Mouse (Mus musculus) embryo, embryonic 9.5 days (tissue): ENCODE results near the gene Grid1.

ENCODE experiments used
- DNase-seq: peaks from one replicate; pipeline ENCODE4 v3.0.0-alpha.2; 2017; ENCODE audit errors: extremely low spot score

Gene Grid1

GRCm38 (mm10) chr14:35393591-35393990 lies 573.7 kb downstream of the Grid1 start:
- no peak for DNase-seq

- no peak for DNase-seq
These were observed 584.5 kb downstream of the Grid1 start for GRCm38 (mm10) chr14:35404249-35404908.

DNA sequence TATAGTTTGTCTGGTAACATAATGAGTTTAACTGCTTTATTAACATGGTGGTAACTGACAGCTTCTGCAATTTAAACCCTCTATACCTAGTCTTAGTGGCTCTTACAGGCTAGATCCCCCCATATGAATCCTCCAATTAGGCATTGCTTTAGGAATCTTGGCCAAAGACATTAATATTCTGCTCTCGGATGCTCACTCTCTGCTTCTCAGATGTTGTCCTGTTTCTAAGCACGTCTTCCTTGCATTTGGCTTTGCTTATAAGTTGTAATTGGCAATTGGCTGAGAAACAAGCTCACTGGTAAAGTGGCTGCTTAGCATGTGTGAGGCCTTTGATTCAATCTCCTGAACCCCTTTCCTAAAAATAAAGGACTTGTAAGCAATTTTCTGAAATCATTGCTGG lies 610.4 kb downstream of the Grid1 start:
- DNase-seq, result no peak

DNA sequence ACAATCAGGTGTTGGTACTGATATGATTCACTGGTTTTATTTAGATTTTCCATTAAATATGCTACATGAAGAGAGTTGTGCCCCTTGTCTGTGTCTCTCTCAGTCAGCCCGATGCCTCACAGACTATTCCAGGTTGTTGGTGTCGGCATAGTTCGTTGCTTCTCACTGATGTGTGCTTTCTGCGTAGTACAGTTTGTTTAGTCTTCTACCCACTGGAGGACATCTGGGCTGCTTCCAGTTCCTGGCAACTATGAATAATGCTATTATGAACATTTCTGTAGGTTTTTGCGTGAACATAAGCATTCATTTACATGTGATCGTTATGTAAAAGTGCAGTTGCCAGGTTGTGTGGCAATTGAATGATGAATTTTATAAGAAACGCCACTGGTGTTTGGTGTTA lies 633.8 kb downstream of the Grid1 start:
- no peak for DNase-seq

GRCm38 (mm10) chr14:35468254-35468653 lies 648.3 kb downstream of the Grid1 start:
- DNase-seq, result no peak

- DNase-seq, result no peak
These were observed 666.1 kb downstream of the Grid1 start for GRCm38 (mm10) chr14:35486017-35486416.

- DNase-seq, result no peak
These were observed 682.4 kb downstream of the Grid1 start for GRCm38 (mm10) chr14:35502324-35502723.

DNA sequence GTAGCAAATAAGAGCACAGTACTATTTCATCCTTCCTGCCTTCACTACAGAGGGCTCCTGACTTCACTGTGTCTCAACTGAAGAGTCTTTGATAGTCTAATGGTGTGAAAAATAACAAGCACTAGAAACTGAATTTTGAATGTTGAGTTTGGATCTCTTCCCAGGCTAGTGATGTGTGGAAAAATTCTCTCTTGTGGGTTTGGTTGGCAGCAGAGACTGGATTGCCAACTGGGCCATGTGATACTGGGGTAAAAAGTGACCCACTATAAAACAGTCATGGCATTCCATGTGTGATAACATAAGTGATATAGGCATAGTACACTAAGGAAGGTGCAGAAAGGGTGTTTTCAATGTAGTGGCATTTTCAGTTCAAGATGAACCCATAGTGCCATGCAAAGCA lies 699.5 kb downstream of the Grid1 start:
- DNase-seq, result no peak

- DNase-seq, result no peak
These were observed 718.9 kb downstream of the Grid1 start for GRCm38 (mm10) chr14:35538835-35539234.

DNA sequence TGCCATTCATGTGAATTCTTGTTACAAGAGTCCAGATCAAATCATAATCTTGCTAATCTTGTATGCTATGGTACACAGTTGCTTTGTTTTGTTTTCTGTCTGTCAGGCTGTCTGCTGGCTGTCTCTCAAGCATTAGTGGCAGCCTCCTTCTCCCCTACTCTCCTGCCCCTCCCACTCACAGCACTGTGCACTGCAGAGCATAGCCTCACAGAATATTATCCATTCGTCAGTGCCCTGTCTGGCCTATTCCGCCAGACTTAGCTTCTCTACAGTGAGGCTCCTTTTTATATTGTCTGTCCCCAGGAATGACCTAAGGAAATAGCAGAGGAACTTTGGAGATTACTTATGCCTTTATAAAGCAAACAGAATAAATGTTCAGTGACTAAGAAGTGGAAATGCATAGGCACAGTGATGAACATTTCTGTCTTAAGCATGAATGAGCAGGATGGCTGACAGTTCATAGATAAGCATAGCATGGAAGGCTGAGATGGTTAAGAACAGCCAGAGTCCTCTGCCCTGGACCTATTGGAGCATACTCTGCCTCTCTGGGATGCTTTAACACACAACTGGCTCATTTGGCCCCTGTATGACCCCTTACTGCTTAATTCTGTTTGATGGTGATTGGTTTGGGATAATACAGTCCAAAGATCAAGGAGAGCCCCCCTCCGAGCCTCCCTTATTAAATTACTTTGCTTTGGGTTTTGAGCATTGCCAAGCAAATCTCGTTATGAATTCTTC lies 721.5 kb downstream of the Grid1 start:
- DNase-seq, result peak; percentile 1

- no peak for DNase-seq
These were observed 722.1 kb downstream of the Grid1 start for GRCm38 (mm10) chr14:35541992-35542380.

DNA sequence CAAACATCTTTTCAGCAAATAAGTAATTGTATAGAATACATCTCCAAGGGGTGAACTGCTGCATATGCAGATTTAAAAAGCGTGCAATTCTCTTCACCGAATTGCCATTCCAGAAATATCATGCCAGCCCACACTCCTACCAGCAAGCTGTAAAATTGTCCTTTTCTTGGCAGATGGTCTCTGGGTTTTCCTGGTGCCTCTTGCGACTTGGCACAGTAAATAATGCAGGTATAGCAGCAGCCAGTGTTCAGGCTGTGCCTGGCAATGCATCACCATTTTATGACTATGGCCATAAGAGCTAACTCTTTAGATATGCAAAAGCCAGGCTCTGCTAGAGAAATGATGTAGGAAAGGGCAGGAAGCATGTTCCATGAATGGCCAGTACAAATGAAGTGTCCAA lies 734.4 kb downstream of the Grid1 start:
- no peak for DNase-seq

DNA sequence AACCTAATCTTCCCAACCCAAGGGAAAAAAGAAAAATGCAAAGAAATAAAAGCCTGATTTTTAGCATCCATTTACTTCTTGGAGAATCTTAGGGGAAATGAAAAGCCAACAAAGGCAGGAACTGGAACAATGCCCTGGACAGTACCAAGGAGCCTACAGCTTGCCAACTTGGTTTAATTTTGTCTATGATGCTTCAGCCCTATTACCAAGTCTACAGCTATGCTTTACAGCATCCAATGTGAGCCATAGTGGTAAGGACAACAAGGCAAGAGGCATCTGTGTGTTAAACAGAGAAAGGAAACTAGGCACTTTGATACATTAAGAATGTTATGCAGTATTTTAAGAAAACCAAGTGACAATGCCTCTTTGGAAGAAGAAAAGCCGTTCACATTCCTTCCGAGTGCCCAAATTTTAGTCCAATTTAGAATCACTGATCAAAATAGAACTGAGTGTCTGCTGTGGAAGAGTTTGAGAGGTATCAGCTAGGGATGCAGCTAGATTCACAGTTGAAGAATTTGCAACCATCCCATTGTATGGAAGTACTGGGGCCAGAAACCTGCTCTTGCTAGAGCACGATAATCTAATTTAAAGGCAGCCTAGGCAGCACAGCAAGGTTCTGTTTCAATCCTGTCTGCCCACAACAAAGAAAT lies 741.5 kb downstream of the Grid1 start:
- DNase-seq, result no peak

DNA sequence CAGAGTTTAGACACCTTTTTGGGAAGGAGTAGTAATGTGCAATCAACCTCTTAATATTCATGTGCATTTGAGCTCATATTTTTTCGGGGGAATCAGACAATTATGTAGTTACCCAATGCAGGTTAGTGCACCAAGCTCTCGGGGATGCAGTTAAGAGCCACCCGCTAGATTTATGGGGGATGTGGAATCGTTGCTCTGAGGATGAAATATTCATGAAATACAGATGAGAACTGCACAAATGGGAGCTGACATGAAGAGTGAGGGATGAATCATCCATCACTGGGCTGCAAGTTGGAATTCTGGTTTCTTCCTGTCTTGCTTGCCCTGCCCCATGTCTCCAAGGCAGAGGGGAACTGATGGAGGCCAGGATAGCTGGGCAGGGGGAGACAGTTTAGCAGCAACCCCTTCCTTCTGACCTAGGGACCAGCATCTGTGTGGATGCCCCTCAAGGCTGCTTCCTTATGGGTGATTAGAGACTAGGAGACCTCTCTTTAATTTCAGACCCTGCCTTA lies 753.1 kb downstream of the Grid1 start:
- DNase-seq, result no peak

DNA sequence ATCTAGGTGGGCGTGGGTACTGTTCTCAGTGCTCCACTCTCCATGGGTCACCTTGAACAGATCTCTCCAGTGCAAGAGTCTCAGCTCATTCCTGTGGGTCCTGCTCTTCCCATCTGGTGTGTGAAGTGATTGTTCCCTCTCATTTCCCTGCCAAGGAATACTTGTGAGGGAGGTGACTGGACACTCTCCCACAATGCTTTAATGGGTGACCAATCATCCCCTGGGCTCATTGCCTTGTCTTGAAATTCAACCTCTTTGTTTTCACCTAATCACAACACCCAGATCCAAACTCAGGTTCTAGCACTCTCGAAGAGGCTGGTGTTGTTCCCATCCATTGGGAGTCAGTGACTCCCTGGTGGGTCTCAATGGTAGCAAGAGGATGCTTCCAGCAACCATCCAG lies 754.6 kb downstream of the Grid1 start:
- no peak for DNase-seq

GRCm38 (mm10) chr14:35575285-35575684 lies 755.4 kb downstream of the Grid1 start:
- DNase-seq, result no peak

GRCm38 (mm10) chr14:35625749-35626148 lies 805.8 kb downstream of the Grid1 start:
- no peak for DNase-seq
